Mouse (Mus musculus) liver, adult 2 months (tissue): ENCODE measurements around the gene Prss32.

Experiments used
- CTCF ChIP-seq: fragments of 200-500 bp; IDR thresholded peaks from 2 replicates; pipeline ENCODE4 v1.5.1; 2011; ENCODE audit warnings: low read depth, low read length, control low read depth
- POLR2A ChIP-seq: fragments of 200-500 bp; IDR thresholded peaks from 2 replicates; pipeline ENCODE4 v1.6.1; 2011; ENCODE audit warnings: low read length, control low read depth; ENCODE audit not compliant: insufficient read depth; ENCODE audit errors: extremely low read depth

DNA sequence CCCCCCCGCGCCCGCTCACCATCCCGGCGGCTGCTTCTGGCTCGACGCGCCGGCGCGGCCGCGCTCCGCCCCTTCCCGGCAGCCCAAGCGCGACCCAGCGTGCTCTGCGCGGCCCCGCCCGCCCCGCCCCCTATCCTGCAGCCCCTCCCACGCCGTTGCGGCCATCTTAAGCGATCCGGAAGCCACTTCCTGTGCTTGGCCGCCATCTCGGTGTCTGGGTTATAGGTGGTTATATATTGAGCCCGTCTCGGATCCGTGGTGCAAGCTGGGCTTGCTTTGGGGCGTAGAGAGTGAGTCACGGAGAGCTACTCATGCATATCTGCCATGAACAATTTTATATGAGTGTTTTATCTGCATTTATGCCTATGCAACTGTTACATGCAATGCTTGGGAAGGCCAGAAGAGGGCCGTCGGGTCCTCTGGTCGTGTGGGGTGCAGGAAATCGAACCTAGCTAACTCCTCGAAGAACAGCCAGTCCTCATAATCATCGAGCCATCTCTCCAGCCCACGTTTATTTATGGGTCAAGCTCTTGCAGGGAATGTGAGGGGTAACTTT is 14.5 kb upstream of the Prss32 start, which contains the start of gene Elob:
- TF ChIP-seq CTCF: peak; percentile 78
- TF ChIP-seq POLR2A: no peak
